Mouse (Mus musculus): ENCODE results near the gene Trim63.
"Not testable (repeated sequence)": the region's sequence is repeated elsewhere in the genome, so short reads cannot be mapped to it uniquely, and the experiment has no call there.

Trim63 gene

DNA sequence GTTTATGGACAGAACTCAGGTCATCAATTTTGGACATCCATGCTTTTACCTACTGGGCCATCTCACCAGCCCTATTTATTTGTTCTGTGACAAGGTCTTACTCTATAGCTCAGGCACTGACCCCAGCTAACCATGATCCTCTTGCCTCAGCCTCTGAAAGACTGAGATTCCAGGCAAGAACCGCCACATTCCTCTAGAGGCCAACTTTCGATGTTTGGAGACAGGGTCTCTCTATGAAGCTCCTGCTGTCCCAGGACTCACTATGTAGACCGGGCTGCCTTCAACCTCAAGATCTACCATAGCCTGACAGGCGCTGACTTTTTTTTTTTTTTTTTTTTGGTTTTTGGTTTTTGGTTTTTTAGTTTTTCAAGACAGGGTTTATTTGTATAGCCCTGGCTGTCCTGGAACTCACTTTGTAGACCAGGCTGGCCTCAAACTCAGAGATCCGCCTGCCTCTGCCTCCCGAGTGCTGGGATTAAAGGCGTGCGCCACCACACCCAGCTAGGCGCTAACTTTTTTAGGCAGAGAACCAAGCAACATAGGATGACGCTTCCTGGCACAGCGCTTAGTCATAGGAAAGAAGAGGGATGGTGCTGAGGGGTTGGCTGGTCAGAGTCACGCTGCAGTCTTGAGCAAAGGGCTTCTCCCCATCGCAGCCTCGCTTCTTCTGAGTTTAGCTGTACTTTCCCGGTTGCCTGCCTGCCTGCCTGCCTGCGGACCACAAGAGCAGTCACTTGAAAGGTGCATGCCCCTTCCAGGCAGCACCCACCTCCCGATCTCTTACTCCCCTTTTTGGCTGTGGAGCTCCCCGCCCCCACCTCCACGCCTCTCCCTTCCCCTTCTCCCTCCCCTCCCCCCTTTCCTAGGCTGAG, 16.1 kb upstream of the Trim63 start:
- no peak for DNase-seq (ENCODE audit: low read depth)

DNA sequence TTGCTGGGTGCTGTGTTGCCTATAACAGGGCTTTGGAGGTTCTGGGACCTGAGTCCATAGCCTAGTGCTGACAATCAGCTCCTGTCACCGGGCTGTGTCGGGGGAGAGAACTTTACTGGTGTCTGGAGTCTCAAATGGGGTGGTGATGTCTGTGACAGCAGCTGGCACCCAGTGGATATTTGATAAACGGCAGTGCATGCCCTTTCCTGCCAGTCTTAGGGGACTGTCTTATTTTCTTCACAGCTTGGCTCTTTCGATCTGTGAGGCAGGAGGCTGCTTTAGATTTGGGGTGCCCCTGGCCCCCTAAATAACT, 15.5 kb upstream of the Trim63 start:
- DNase-seq (ENCODE audit: low read depth), result no peak

DNA sequence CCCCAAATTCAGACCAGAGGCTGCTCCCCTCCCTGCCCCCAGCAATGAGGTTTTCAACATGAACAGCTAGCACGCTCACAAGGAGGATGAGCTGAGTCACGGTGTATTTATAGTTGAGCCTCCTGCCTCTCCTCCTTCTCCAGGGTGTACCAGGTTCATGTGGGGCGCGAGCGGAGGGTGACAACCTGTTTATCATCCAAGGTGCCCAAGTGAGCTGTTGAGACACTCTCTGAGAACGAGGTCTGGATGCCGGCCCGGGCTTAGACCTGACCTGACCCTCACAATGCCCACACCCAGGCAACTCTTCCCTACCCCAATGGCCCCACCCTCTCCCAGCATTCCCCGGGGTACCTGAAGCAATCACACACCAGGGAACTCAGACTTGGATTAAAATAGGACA, 14.6 kb upstream of the Trim63 start:
- DNase-seq (ENCODE audit: low read depth), result no peak

GRCm38 (mm10) chr4:134302084-134302483, 12.8 kb upstream of the Trim63 start:
- DNase-seq (ENCODE audit: low read depth), result no peak

GRCm38 (mm10) chr4:134306963-134307362, 8.0 kb upstream of the Trim63 start:
- no peak for DNase-seq (ENCODE audit: low read depth)

GRCm38 (mm10) chr4:134307367-134308072, 7.4 kb upstream of the Trim63 start:
- no peak for DNase-seq (ENCODE audit: low read depth)

DNA sequence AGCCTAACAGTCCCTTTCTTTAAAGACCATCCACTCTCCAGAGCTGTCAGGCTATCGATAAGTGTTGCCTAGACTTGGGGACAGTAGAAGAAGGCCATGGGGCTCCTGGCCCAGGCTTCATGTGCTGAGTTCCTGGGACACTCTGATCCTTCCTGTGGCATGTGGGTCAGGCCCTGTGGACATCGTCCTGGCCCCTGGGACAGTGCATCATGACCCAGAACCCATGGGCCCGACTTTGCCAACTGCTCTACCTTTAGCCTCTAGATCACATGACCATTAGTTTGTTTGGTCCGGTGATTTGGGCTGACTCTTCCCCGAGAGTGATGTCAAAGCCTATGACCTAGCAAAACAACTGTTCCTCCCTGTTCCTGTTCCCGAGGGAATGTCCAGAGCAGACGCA, 4.8 kb upstream of the Trim63 start:
- DNase-seq (ENCODE audit: low read depth), result no peak

- DNase-seq (ENCODE audit: low read depth), result no peak
These were observed 4.3 kb upstream of the Trim63 start for GRCm38 (mm10) chr4:134310656-134311055.

DNA sequence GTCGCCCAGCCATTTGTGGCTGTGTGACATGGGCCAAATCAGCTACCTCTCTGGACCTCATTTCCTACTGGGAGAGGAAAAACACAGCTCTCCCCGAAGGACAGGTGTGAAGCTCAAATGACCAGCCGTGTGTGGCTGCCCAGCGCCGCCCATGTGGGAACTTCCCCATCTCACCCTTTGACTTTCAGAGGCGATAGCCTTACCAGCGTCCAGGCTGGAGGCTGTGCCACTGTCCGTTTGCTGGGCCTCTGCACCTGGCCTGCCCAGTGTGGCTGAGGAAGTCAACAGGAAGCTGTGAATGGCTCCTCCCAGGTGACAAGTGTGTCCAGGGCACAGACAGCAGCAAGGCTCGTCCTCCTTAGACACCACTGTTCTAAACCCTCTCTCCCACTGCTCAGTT, 3.1 kb upstream of the Trim63 start:
- DNase-seq (ENCODE audit: low read depth), result no peak

DNA sequence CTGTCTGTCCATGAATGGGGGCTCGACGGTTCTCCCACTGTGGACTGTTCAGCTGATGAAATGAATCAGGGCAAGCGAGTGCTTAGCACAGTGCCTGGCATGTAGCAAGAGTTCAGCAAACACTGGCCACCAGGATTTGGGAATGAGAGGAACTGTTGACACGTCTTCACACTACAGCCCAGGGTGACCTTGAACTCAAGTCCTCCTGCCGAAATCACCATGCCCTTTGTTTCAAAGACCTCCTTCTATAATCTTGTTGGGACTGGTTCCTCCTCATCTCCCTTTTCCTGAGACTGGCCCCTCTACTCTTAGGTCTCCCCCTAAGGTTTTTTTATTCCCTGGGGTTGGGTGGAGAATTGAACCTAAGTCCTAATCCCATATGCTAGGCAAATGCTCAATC, 2.6 kb upstream of the Trim63 start:
- no peak for DNase-seq (ENCODE audit: low read depth)

GRCm38 (mm10) chr4:134312901-134313300, 2.0 kb upstream of the Trim63 start:
- no peak for DNase-seq (ENCODE audit: low read depth)

DNA sequence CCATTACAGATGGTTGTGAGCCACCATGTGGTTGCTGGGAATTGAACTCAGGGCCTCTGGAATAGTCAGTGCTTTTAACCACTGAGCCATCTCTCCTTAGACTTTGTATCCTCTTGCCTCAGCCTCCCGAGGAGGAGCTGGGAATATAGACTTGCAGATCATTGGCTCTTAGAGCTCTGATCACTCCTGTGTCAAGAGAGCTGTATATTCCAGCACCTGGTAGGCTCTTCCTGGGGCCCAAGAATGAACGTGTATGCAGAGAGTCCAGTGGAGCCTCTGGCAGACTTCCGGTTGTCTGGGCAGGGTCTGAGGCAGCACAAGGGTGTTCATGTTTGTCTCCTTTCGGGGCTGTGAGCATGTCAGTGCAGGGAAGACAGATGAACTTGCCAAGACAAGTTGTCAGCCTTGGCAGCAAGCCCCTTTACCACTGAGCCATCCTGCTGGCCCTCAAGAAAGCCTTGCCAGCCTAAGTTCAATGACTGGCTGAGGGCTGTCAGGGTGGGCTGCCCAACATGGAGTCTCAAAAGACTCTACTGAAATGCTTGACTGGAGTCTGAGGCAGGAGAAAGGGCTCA, 752 bp upstream of the Trim63 start:
- DNase-seq (ENCODE audit: low read depth), result no peak

DNA sequence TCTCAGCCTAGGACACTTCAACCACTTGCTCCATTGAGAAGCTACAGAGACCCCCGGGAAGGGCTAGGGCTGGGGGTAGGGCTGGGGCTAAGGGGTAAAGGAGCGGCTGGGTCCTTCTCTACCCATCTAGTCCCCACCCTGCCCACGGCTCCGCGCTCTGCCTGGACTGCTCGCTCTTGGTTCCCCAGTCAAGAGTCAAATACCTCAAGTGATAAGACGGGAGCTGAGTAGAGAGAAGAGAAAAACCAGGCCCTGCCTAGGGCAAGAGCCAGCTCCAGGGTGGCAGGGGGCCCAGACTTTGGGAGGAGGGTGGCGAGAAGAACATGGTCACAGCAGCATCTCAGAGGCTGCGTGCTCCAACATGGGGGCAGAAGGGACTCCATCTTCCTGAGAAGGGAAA, 550 bp downstream of the Trim63 start:
- DNase-seq (ENCODE audit: low read depth), result no peak

DNA sequence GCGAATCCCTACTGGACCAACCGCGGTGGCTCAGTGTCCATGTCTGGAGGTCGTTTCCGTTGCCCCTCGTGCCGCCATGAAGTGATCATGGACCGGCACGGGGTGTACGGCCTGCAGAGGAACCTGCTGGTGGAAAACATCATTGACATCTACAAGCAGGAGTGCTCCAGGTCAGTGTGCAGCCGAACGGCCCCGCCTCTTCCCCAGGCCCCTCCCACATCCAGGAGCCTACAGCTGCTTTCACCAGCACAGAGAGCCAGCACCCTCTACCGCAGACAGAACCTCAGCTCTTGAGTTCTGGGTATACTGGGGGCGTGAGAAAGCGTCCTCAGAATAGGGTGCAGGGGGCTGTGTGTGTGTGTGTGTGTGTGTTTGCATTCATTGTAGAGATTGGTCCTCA, 1.5 kb downstream of the Trim63 start:
- no peak for DNase-seq (ENCODE audit: low read depth)

DNA sequence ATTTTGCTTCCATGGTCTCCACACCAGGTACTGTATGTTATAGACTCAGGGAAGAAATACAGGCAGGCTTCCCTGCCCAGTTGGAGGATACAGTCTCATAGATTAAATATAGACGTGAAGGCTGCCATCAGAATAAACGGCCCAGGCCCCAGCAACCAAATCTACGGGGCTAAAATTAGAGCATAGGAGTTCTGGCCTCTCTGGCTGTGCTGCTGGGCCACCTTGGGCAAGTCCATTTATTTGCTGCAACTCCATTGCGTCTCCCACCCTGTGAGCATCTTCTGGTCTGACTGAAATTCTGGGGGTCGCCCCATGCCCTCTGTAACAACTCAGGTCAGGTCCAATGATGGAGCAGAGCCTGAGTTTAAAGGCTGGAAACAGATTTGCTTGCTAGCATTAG, 4.2 kb downstream of the Trim63 start:
- no peak for DNase-seq (ENCODE audit: low read depth)

GRCm38 (mm10) chr4:134319674-134320073, 4.8 kb downstream of the Trim63 start:
- DNase-seq (ENCODE audit: low read depth), result no peak

DNA sequence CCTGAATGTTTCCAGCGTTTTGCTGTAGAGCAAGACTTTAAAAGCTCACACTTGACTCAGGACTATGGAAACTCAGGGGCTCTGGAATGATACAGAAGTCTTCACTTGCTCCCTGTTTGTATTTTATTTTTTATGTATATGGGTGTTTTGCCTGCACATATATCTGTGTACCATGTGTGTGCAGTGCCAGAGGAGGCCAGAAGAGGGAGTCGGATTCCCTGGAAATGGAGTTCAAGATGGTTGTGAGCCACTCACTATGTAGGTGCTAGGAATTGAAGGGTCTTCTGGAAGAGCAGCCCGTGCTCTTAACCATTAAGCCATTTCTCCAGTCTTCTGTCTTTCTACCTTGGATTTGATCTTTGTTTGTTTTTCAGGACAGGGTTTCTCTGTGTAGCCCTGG, 6.6 kb downstream of the Trim63 start:
- no peak for DNase-seq (ENCODE audit: low read depth)

- DNase-seq (ENCODE audit: low read depth), result no peak
These were observed 9.7 kb downstream of the Trim63 start for GRCm38 (mm10) chr4:134324655-134325054.

DNA sequence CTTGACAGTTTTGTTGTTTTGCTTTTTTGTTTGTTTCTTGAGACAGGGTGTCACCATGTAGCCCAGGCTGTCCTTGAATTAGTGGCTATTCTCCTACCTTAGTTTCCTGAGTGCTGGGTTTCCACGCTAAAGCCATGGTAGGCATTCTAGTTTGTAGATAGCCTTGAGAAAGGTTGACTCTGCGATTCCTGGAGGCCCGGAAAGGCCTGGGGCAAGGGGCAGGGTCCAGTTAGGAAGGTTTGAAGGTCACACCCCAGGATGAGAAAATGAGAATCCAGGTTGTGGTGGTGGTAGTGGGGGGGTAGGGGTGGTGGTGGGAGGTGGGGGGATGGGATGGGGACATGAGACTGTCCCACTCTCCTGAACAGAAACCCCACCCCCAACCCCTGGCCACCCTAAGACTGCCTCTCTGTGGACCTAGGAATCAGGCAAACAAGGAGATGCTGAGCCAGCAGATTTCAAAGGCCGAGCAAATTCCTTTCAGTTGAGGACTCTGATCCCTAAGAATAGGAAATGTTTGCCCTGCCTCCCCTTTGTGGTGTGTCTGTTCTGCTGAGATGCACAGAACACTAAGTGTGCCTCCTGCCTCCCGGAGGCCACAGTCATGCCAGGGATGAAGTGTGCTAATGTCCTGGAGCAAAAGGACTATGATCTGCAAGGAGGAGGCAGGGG, 12.1 kb downstream of the Trim63 start:
- DNase-seq (ENCODE audit: low read depth), result no peak

DNA sequence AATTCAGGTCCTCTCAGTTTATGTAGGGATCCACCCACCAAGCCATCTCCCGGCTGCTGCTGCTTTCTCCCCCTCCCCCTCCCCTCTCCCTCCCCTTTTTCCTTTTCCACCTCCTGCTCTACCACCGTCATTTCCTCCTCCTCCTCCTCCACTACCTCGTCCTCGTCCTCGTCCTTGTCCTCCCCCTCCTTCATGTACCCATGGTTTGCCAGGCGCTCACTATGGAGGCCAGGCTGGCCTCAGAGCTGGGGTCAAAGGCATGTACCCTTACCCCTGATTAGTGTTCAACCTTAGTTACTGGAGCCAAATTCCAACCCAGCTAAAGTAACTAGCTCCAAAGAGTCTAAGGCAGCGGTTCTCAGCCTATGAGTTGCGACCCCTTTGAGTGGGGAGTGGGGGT, 13.2 kb downstream of the Trim63 start:
- DNase-seq (ENCODE audit: low read depth), result no peak

GRCm38 (mm10) chr4:134328832-134329231, 13.9 kb downstream of the Trim63 start:
- no peak for DNase-seq (ENCODE audit: low read depth)

DNA sequence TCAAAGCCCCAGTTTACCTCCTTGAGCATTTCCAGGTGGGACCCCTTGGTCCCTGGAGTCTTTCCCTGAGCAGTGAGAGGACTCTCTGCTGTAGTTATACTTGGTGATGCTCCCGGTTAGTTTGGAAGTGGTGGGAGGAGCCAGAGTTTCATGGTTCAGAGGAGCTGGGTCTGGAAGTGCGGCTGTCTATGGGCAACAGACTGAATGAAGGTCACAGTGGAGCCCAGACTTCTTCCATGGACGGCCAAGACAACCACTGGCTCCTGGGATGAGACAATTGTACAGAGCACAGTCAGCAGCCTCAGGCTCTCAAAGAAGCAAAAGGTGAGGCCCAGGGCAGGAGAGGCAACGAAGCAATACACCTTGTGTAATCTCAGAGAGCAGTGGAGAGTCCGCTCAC, 15.4 kb downstream of the Trim63 start:
- no peak for DNase-seq (ENCODE audit: low read depth)

DNA sequence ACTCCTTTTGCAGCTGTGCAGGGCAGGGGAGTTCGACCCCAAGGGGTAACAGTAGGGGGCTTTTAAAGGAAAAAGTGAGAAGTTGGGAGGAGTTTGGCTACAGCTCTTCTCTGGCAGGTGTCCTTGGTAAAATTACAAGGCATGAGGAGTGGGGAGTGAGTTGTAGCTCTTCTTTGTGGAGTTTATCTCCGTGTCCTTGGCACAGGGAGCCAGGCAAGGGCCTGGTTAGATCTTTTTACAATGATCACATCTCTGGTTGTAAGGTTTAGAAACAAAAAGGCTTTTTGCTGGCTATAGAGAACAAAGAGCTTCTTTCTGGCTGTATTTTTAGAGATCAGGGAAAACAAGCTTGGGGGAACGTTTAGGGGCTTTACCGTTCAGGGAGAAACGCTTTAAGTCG, 26.3 kb downstream of the Trim63 start:
- DNase-seq (ENCODE audit: low read depth), result not testable (repeated sequence)
